Mouse (Mus musculus): Measurements from ENCODE around the gene Shd. TPM values are rescaled to one million over a fixed set of nuclear protein-coding genes. Genes with fewer than 3 reads are reported as not detected.

Shd gene
- polyA plus RNA-seq, 1 experiment, result not detected

- Histone ChIP-seq H3K4me3 (ENCODE audit: insufficient read depth, low read depth, low read length) (no peak overlapping the region), H3K4me1 (ENCODE audit: control insufficient read depth, insufficient read depth, low read length) (peaks cover 12% of the 10 kb centered on the region), H3K27ac (ENCODE audit: insufficient read depth, low read depth, low read length) (no peak overlapping the region)
- WGBS, result 87% methylated on average over 9 of the region's 9 CpGs
- TF ChIP-seq POLR2A (IDR thresholded peaks at IDR 0.05; ENCODE audit: insufficient read depth, low read depth, low read length), result no peak
Observed at GRCm38 (mm10) chr17:55964996-55965395, 5.3 kb upstream of the Shd start.

- WGBS, result 96% methylated on average over 4 of the region's 4 CpGs
- Histone ChIP-seq H3K4me1 (ENCODE audit: control insufficient read depth, insufficient read depth, low read length) (peaks cover 24% of the 10 kb centered on the region), H3K4me3 (ENCODE audit: insufficient read depth, low read depth, low read length) (no peak overlapping the region), H3K27ac (ENCODE audit: insufficient read depth, low read depth, low read length) (no peak overlapping the region)
- TF ChIP-seq CTCF (IDR thresholded peaks at IDR 0.05; ENCODE audit: insufficient read depth, low read depth, low read length) (no peak), POLR2A (IDR thresholded peaks at IDR 0.05; ENCODE audit: insufficient read depth, low read depth, low read length) (no peak)
Observed at GRCm38 (mm10) chr17:55967186-55967585, 3.1 kb upstream of the Shd start.

- 77% methylated on average over 7 of the region's 7 CpGs for WGBS
- Histone ChIP-seq H3K4me3 (ENCODE audit: insufficient read depth, low read depth, low read length) (no peak overlapping the region), H3K4me1 (ENCODE audit: control insufficient read depth, insufficient read depth, low read length) (peaks cover 19% of the 10 kb centered on the region), H3K27ac (ENCODE audit: insufficient read depth, low read depth, low read length) (no peak overlapping the region)
- TF ChIP-seq CTCF (IDR thresholded peaks at IDR 0.05; ENCODE audit: insufficient read depth, low read depth, low read length) (no peak), POLR2A (IDR thresholded peaks at IDR 0.05; ENCODE audit: insufficient read depth, low read depth, low read length) (no peak)
Observed at GRCm38 (mm10) chr17:55968210-55968609, 2.1 kb upstream of the Shd start.

GRCm38 (mm10) chr17:55969560-55969959 is 707 bp upstream of the Shd start:
- no peak overlapping the region for H3K4me3 ChIP-seq (ENCODE audit: insufficient read depth, low read depth, low read length)
- peaks cover 18% of the 10 kb centered on the region for H3K4me1 ChIP-seq (ENCODE audit: control insufficient read depth, insufficient read depth, low read length)
- no peak overlapping the region for H3K27ac ChIP-seq (ENCODE audit: insufficient read depth, low read depth, low read length)
- WGBS, result 33% methylated on average over 14 of the region's 14 CpGs
- TF ChIP-seq POLR2A (IDR thresholded peaks at IDR 0.05; ENCODE audit: insufficient read depth, low read depth, low read length) (no peak), CTCF (IDR thresholded peaks at IDR 0.05; ENCODE audit: insufficient read depth, low read depth, low read length) (no peak)

- WGBS, result 51% methylated on average over 22 of the region's 22 CpGs
- Histone ChIP-seq H3K27ac (ENCODE audit: insufficient read depth, low read depth, low read length) (no peak overlapping the region), H3K4me1 (ENCODE audit: control insufficient read depth, insufficient read depth, low read length) (peaks cover 20% of the 10 kb centered on the region), H3K4me3 (ENCODE audit: insufficient read depth, low read depth, low read length) (no peak overlapping the region)
- TF ChIP-seq POLR2A (IDR thresholded peaks at IDR 0.05; ENCODE audit: insufficient read depth, low read depth, low read length) (no peak), CTCF (IDR thresholded peaks at IDR 0.05; ENCODE audit: insufficient read depth, low read depth, low read length) (no peak)
Observed at GRCm38 (mm10) chr17:55971453-55971852, 1.2 kb downstream of the Shd start.

GRCm38 (mm10) chr17:55976255-55976862 is 6.1 kb downstream of the Shd start:
- TF ChIP-seq CTCF (IDR thresholded peaks at IDR 0.05; ENCODE audit: insufficient read depth, low read depth, low read length), result peak; percentile 49
- no peak for TF ChIP-seq POLR2A (IDR thresholded peaks at IDR 0.05; ENCODE audit: insufficient read depth, low read depth, low read length)
- Histone ChIP-seq H3K4me3 (ENCODE audit: insufficient read depth, low read depth, low read length) (no peak overlapping the region), H3K27ac (ENCODE audit: insufficient read depth, low read depth, low read length) (no peak overlapping the region)

GRCm38 (mm10) chr17:55977301-55977700 is 7.0 kb downstream of the Shd start:
- no peak overlapping the region for H3K4me3 ChIP-seq (ENCODE audit: insufficient read depth, low read depth, low read length)
- H3K4me1 ChIP-seq (ENCODE audit: control insufficient read depth, insufficient read depth, low read length), result peaks cover 2% of the 10 kb centered on the region; the same call in 1 of the 2 replicates
- H3K27ac ChIP-seq (ENCODE audit: insufficient read depth, low read depth, low read length), result no peak overlapping the region
- TF ChIP-seq POLR2A (IDR thresholded peaks at IDR 0.05; ENCODE audit: insufficient read depth, low read depth, low read length), result no peak
- TF ChIP-seq CTCF (IDR thresholded peaks at IDR 0.05; ENCODE audit: insufficient read depth, low read depth, low read length), result no peak
- WGBS, result 79% methylated on average over 3 of the region's 3 CpGs

More at GRCm38 (mm10) chr17:55976255-55976862, 6.1 kb downstream of the Shd start:
- WGBS, result 20% methylated on average over 13 of the region's 13 CpGs
- H3K4me1 ChIP-seq (ENCODE audit: control insufficient read depth, insufficient read depth, low read length), result peaks cover 3% of the 10 kb centered on the region; the same call in 1 of the 2 replicates

GRCm38 (mm10) chr17:55986030-55986961 is 16.0 kb downstream of the Shd start, which contains the start of gene Fsd1:
Gene Fsd1, plus strand, starts transcription at chr17:55986509.
- H3K27ac ChIP-seq (ENCODE audit: insufficient read depth, low read depth, low read length), result no peak within 1 kb of the TSS
- peak within 1 kb of the TSS; percentile 69 for H3K4me3 ChIP-seq (ENCODE audit: insufficient read depth, low read depth, low read length)
- H3K4me1 ChIP-seq (ENCODE audit: control insufficient read depth, insufficient read depth, low read length), result peaks cover 10% of the 10 kb centered on the region; the same call in 1 of the 2 replicates
- TF ChIP-seq POLR2A (IDR thresholded peaks at IDR 0.05; ENCODE audit: insufficient read depth, low read depth, low read length) (peak; percentile 22; the same call in 1 of the 2 replicates), CTCF (IDR thresholded peaks at IDR 0.05; ENCODE audit: insufficient read depth, low read depth, low read length) (no peak)
- 8% methylated on average over 35 of the region's 35 CpGs for WGBS
